Mouse (Mus musculus): ENCODE results near the gene Arid1a. TPM values are rescaled to one million over a fixed set of nuclear protein-coding genes. Genes with fewer than 3 reads are reported as not detected.
A peak's percentile ranks its signal among the peaks of the same experiment; 100 is the strongest.

The Arid1a gene
- polyA plus RNA-seq, 1 experiment from 2014 or later, result 17.9 TPM

- no peak overlapping the region for H3K27ac ChIP-seq
- H3K4me2 ChIP-seq (ENCODE audit: low read length), result no peak overlapping the region
- no peak for ATAC-seq (replicated peaks; ENCODE audit: low FRiP score, low read depth)
- H3K36me3 ChIP-seq (ENCODE audit: insufficient read depth, low read length), result 0 out of 2 replicates have a peak, but pooled peaks cover 12% of the 10 kb centered on the region
- no peak for DNase-seq (ENCODE audit: low spot score)
- H3K27me3 ChIP-seq (ENCODE audit: insufficient read depth, low read length), result no peaks in the 10 kb centered on the region
- H3K4me3 ChIP-seq (replicated peaks; ENCODE audit: low read depth, low read length), result no peak overlapping the region
- no peaks in the 10 kb centered on the region for H3K9me3 ChIP-seq (replicated peaks; ENCODE audit: low read length)
- no peak overlapping the region for H3K9ac ChIP-seq (ENCODE audit: low read depth, low read length)
- WGBS, result 57% methylated on average over 3 of the region's 3 CpGs
- peaks cover 9% of the 10 kb centered on the region; the same call in 1 of the 2 replicates for H3K4me1 ChIP-seq (replicated peaks; ENCODE audit: insufficient read depth, low read length)
- TF ChIP-seq CTCF (IDR thresholded peaks at IDR 0.05; ENCODE audit: low read depth), result no peak
Measured at GRCm38 (mm10) chr4:133668537-133668936, 88.0 kb downstream of the Arid1a start.

- ATAC-seq (replicated peaks; ENCODE audit: low FRiP score, low read depth) (no peak), DNase-seq (ENCODE audit: low spot score) (no peak)
- Histone ChIP-seq H3K4me3 (replicated peaks; ENCODE audit: low read depth, low read length) (no peak overlapping the region), H3K27me3 (ENCODE audit: insufficient read depth, low read length) (no peaks in the 10 kb centered on the region), H3K4me1 (replicated peaks; ENCODE audit: insufficient read depth, low read length) (peaks cover 9% of the 10 kb centered on the region; the same call in 1 of the 2 replicates), H3K9me3 (replicated peaks; ENCODE audit: low read length) (no peaks in the 10 kb centered on the region), H3K27ac (no peak overlapping the region), H3K36me3 (ENCODE audit: insufficient read depth, low read length) (peaks cover 22% of the 10 kb centered on the region; the same call in 1 of the 2 replicates), H3K4me2 (ENCODE audit: low read length) (no peak overlapping the region), H3K9ac (ENCODE audit: low read depth, low read length) (no peak overlapping the region)
- no peak for TF ChIP-seq CTCF (IDR thresholded peaks at IDR 0.05; ENCODE audit: low read depth)
- WGBS, result 76% methylated on average over 6 of the region's 6 CpGs
Measured at GRCm38 (mm10) chr4:133666199-133666598, 90.4 kb downstream of the Arid1a start.

GRCm38 (mm10) chr4:133665118-133665517, 91.5 kb downstream of the Arid1a start:
- Histone ChIP-seq H3K9ac (ENCODE audit: low read depth, low read length) (no peak overlapping the region), H3K36me3 (ENCODE audit: insufficient read depth, low read length) (peaks cover 22% of the 10 kb centered on the region; the same call in 1 of the 2 replicates), H3K9me3 (replicated peaks; ENCODE audit: low read length) (no peaks in the 10 kb centered on the region), H3K27me3 (ENCODE audit: insufficient read depth, low read length) (no peaks in the 10 kb centered on the region), H3K4me3 (replicated peaks; ENCODE audit: low read depth, low read length) (no peak overlapping the region), H3K4me2 (ENCODE audit: low read length) (no peak overlapping the region), H3K4me1 (replicated peaks; ENCODE audit: insufficient read depth, low read length) (peaks cover 11% of the 10 kb centered on the region), H3K27ac (no peak overlapping the region)
- 86% methylated on average over 11 of the region's 11 CpGs for WGBS
- TF ChIP-seq CTCF (IDR thresholded peaks at IDR 0.05; ENCODE audit: low read depth), result no peak
- no peak for DNase-seq (ENCODE audit: low spot score)
- no peak for ATAC-seq (replicated peaks; ENCODE audit: low FRiP score, low read depth)

GRCm38 (mm10) chr4:133662945-133663344, 93.6 kb downstream of the Arid1a start:
- no peak for ATAC-seq (replicated peaks; ENCODE audit: low FRiP score, low read depth)
- H3K9ac ChIP-seq (ENCODE audit: low read depth, low read length), result no peak overlapping the region
- H3K36me3 ChIP-seq (ENCODE audit: insufficient read depth, low read length), result peaks cover 16% of the 10 kb centered on the region; the same call in 1 of the 2 replicates
- no peaks in the 10 kb centered on the region for H3K9me3 ChIP-seq (replicated peaks; ENCODE audit: low read length)
- no peak overlapping the region for H3K4me2 ChIP-seq (ENCODE audit: low read length)
- no peak for DNase-seq (ENCODE audit: low spot score)
- TF ChIP-seq CTCF (IDR thresholded peaks at IDR 0.05; ENCODE audit: low read depth), result no peak
- H3K27me3 ChIP-seq (ENCODE audit: insufficient read depth, low read length), result no peaks in the 10 kb centered on the region
- no peak overlapping the region for H3K4me3 ChIP-seq (replicated peaks; ENCODE audit: low read depth, low read length)
- H3K27ac ChIP-seq, result no peak overlapping the region
- peaks cover 20% of the 10 kb centered on the region for H3K4me1 ChIP-seq (replicated peaks; ENCODE audit: insufficient read depth, low read length)
- 79% methylated on average over 8 of the region's 8 CpGs for WGBS

- H3K4me1 ChIP-seq (replicated peaks; ENCODE audit: insufficient read depth, low read length), result peaks cover 20% of the 10 kb centered on the region
- H3K27me3 ChIP-seq (ENCODE audit: insufficient read depth, low read length), result no peaks in the 10 kb centered on the region
- no peak for DNase-seq (ENCODE audit: low spot score)
- peaks cover 16% of the 10 kb centered on the region; the same call in 1 of the 2 replicates for H3K36me3 ChIP-seq (ENCODE audit: insufficient read depth, low read length)
- TF ChIP-seq CTCF (IDR thresholded peaks at IDR 0.05; ENCODE audit: low read depth), result no peak
- H3K9me3 ChIP-seq (replicated peaks; ENCODE audit: low read length), result no peaks in the 10 kb centered on the region
- 83% methylated on average over 8 of the region's 8 CpGs for WGBS
- ATAC-seq (replicated peaks; ENCODE audit: low FRiP score, low read depth), result no peak
- H3K9ac ChIP-seq (ENCODE audit: low read depth, low read length), result no peak overlapping the region
- H3K4me2 ChIP-seq (ENCODE audit: low read length), result no peak overlapping the region
- H3K4me3 ChIP-seq (replicated peaks; ENCODE audit: low read depth, low read length), result no peak overlapping the region
- no peak overlapping the region for H3K27ac ChIP-seq
Measured at GRCm38 (mm10) chr4:133662421-133662820, 94.1 kb downstream of the Arid1a start.

GRCm38 (mm10) chr4:133660193-133661155, 96.1 kb downstream of the Arid1a start:
- peak overlapping the region; percentile 53 for H3K9ac ChIP-seq (ENCODE audit: low read depth, low read length)
- H3K36me3 ChIP-seq (ENCODE audit: insufficient read depth, low read length), result peaks cover 12% of the 10 kb centered on the region; the same call in 1 of the 2 replicates
- WGBS, result 5% methylated on average over 10 of the region's 10 CpGs
- H3K4me1 ChIP-seq (replicated peaks; ENCODE audit: insufficient read depth, low read length), result peaks cover 25% of the 10 kb centered on the region
- TF ChIP-seq CTCF (IDR thresholded peaks at IDR 0.05; ENCODE audit: low read depth), result no peak
- H3K27ac ChIP-seq, result peak overlapping the region; percentile 97
- H3K9me3 ChIP-seq (replicated peaks; ENCODE audit: low read length), result no peaks in the 10 kb centered on the region
- ATAC-seq (replicated peaks; ENCODE audit: low FRiP score, low read depth), result peak; percentile 52; the same call in 1 of the 2 replicates
- H3K4me2 ChIP-seq (ENCODE audit: low read length), result peak overlapping the region; percentile 60
- H3K4me3 ChIP-seq (replicated peaks; ENCODE audit: low read depth, low read length), result peak overlapping the region; percentile 37
- H3K27me3 ChIP-seq (ENCODE audit: insufficient read depth, low read length), result no peaks in the 10 kb centered on the region
- peak; percentile 86 for DNase-seq (ENCODE audit: low spot score)
